Mouse (Mus musculus) liver, embryonic 14 days (tissue): ENCODE measurements around the gene Ube2e1. TPM values are rescaled to one million over a fixed set of nuclear protein-coding genes. Genes with fewer than 3 reads are reported as not detected.

Source experiments
- polyA plus RNA-seq: library from polyadenylated mRNA; depleted of rRNA; stranded (reverse); fragments of >200 nt; gene quantifications from 2 replicates; pipeline ENCODE4 v1.2.3, GENCODE M21; 2012; rRNA removed

Gene Ube2e1
- 21.0 and 24.1 TPM in 2 replicates for polyA plus RNA-seq

DNA sequence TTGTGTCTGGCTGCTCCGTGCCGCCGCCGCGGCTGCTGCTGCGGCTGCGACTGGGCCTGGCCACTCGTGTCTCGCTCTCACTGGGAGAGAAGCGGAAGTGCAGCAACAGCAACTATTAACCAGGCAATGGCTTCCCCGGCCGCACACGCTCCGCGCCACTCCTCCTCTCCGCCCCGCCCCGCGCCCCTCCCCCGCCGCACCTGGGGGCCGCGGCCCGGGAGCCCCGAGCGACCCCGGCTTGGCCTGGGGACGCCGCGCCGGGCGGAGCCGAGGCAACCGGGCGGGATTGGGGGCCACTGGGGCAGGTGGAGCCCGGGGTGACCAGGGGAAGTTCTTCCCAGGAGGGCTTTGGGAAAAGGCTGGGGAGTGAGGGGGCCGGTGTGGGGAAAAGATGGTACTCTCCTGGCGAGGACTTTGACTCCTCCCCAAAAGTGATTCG, at the start of gene Ube2e1:
Gene Ube2e1 (minus strand): TSS at position 167 of the 439 bp plus-strand sequence.

DNA sequence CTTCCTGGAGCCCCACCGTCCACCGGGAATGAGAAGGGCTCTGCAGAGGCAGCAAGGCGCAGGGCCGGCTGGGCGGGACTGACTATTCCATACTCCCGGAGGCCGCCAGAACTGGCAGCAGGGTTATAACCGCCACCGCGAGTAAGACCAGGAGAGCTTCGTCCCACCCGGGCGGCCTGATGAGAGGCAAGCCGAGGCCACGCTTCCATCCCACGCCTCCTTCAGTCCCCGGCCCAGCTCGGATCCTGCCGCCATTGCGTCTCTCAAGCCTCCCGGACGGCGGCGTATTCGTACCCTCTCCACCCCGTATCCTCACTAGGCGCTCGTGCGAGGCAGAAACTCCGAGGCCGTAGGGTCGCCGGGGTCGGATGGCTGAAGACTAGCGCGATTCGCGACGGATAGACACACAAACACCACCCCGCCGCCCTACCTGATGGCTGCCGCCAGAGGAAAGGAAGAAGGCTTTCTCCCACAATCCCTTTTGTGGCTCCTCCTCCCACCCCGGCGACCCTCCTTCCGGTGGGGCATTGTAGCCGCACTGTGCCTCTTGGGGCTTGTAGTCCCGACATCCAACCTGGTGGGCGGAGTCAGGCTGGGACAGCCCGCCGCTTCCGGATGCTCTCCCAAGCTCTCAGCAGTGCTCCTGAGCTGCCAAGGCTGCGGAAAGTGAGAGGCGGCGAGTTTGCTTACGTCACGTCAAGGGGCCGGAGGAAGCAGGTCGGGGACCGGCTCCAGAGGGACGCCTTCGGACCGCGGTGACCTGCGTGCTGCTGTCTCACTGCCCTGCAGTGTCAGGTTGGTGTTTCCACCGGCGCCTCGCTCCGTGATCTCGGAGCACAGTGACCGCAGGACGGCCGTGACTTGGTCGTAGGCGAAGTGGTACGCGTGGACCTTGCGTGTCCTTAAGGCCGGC, 60.9 kb downstream of the Ube2e1 start, which contains the start of the genes Nkiras1 and Rpl15:
Gene Nkiras1 (plus strand): TSS at position 608 of the 913 bp plus-strand sequence.
Gene Rpl15 (minus strand): TSS at position 863 of the 913 bp plus-strand sequence.

DNA sequence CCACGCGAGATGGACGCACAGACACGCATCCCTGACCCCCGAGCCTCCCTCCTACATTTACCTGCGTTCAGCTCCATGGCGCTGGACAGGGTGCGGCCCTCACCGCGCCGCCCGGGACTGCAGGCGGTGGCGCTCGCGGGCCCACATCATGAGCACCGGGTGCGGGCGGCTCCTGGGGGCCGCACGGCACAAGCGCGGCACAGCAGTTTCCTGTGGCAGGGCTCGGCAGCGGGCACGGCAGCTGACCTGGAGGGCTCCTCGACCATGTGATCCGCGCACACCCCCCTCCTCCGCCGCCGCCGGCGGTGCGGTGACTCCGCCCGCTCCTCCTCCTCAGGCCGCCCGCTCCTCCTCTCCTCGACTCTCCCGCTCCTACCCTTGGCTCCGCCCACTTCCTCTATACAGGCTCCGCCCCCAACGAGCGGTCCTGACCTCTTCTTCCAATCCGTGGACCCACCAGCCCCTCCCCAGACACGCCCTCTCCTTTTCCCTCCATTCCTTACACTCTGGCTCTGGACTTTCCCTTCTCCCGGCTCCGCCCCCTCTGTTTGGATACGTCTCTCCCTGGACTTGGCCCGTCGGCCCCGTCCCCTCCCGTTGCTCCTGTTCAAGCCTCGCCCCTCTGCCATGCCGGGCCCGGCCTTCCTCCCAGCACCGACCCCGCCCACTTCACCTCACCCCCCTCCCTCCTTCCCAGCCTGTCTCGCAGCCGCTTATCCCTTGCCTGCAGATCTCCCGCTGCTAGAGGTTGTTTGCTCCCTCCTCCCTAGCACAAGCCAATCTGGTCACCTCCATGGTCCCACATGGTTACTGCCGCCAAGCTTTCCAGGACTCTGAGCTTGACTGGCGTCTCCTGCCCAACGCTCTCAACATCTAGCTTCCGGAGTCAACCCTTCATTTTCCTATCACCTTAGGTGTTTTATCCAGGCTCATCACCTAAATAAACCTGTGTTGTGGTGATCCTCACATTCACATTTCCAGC, 92.6 kb downstream of the Ube2e1 start, which contains the start of gene Nr1d2:
Gene Nr1d2 (minus strand): TSS at position 378 of the 982 bp plus-strand sequence.

Other genes starting within 250 kb of the Ube2e1 start
- 0.90 and 1.1 TPM in 2 replicates for gene Nr1d2, start 92.7 kb downstream of the Ube2e1 start, polyA plus RNA-seq
- gene Nkiras1, start 60.7 kb downstream of the Ube2e1 start, polyA plus RNA-seq: 8.3 and 9.4 TPM in 2 replicates
- gene Rpl15, start 60.5 kb downstream of the Ube2e1 start, polyA plus RNA-seq: 551 and 603 TPM in 2 replicates